Mouse (Mus musculus): ENCODE measurements at regions not wholly inside any gene's neighbourhood (a gene's known extent, or its start where the extent isn't known, plus 50 kb on each side); places are given as distances from the start of the nearest gene placed in this dataset.

GRCm38 (mm10) chr1:41918394-41919262 is 776.9 kb upstream of the Pou3f3 start:
- TF ChIP-seq CTCF (IDR thresholded peaks at IDR 0.05; ENCODE audit: borderline replicate concordance, insufficient read depth, low read length): no peak
- no peak for TF ChIP-seq POLR2A (IDR thresholded peaks at IDR 0.05; ENCODE audit: low read depth, low read length)
